Mouse (Mus musculus) retina, postnatal 7 days (tissue): ENCODE measurements at regions not wholly inside any gene's neighbourhood (a gene's known extent, or its start where the extent isn't known, plus 50 kb on each side); places are given as distances from the start of the nearest gene placed in this dataset.
A peak's percentile ranks its signal among the peaks of the same experiment; 100 is the strongest.

Experiments
- DNase-seq: peaks from one replicate; pipeline ENCODE4 v3.0.0-alpha.2; 2012; ENCODE audit warnings: low read depth, low spot score

DNA sequence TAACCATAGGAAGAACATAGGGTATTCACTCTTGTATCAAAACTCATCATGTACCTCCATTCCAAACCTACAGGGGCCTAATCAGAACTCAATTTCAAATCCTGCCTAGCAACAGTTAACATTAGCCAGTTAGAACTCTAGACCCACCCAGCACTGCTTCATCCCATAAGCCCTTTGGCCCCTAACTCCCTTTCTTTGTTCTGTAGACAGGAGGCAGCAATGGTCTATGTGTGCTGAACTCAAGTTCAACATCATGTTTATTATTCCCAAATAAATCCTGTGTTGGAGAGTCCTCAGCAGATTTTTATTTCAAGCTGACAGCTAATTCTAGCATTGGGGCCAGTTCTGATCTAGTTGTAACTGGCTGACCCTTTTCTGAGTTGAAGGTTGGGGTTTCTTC, 112.2 kb downstream of the Ipo8 start:
- DNase-seq, result no peak

GRCm38 (mm10) chr6:148710406-148710805, 120.9 kb downstream of the Ipo8 start:
- no peak for DNase-seq

GRCm38 (mm10) chr6:148708389-148708788, 122.9 kb downstream of the Ipo8 start:
- no peak for DNase-seq

DNA sequence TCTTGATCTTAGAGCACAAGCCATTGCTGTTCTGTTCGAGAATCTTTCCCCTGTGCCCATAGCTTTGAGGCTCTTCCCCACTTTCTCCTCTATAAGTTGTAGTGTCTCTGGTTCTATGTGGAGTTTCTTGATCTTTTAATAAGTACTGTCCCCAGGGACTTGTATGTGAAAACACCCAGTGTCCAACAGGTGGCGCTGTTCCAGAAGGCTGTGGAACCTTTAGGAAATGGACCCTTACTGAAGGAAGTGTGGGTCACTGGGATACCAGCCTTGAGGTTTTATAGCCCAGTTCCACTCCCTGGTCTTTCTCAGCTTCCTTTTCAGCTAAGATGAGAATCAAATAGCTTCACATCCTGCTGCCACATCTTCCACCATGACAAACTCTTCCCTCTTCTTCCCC, 125.6 kb downstream of the Ipo8 start:
- DNase-seq, result no peak

DNA sequence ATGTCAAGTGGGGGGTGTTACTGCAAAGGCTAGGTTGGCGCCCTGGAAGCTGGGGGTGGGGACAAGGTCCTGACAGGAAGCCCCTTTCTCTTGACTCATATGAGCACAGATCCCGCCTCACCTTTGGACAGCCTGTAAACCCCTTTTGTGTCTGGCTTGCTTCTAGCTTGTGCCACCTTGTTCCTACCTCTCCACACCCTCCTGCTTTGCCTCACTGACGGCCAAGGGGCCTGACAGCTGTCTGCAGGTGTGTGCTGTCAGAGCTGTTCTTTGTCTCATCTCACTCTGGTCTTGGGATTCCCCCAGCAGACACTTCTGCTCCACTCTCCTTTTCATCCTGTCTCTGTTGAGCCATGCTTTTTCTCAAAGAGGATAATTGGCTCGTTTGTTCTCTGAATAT, 137.9 kb downstream of the Ipo8 start:
- DNase-seq, result no peak

DNA sequence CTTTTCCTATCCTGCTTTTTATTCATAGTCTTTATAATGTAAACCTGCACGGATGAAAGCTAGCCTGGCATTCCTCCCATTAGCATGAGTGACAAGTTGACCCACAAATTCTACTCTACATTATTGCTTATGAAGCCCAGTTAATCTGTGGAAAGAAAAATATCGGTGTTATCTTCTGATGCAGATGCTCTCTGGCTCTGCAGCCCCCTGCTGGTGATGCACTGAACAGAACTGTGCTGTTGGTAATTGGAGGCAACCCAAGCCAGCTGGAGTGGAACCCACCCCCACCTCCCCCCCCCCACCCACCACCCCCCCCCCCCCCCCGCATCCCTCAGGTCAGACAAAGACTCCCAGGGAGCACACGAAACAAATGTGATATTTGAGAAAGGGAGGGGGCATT, 143.5 kb downstream of the Ipo8 start:
- DNase-seq, result peak; percentile 46

DNA sequence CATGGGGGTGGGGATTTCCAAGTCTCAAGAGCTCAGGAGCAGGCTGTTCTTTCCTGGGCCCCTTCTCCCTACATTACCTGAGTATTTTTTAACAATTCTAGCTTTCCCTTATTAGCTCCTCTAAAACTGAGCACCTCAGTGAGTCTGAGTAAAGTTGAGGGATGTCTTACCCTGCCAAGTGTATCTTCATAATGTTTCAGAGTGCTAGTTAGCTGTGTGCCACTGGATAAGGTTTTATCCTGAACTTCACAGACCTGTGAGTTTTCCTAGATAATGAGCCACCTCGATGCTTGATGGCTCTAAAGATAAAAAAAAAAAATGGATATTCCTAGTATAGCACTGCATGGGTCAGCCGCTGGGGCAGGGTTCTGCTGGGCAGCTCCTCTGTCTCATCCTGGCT, 171.1 kb downstream of the Ipo8 start:
- DNase-seq, result no peak

GRCm38 (mm10) chr6:148653216-148653615, 178.1 kb downstream of the Ipo8 start:
- DNase-seq, result no peak

GRCm38 (mm10) chr6:148652434-148652833, 178.8 kb downstream of the Ipo8 start:
- no peak for DNase-seq

- no peak for DNase-seq
Measured at GRCm38 (mm10) chr6:148647423-148648390, 183.6 kb downstream of the Ipo8 start.

DNA sequence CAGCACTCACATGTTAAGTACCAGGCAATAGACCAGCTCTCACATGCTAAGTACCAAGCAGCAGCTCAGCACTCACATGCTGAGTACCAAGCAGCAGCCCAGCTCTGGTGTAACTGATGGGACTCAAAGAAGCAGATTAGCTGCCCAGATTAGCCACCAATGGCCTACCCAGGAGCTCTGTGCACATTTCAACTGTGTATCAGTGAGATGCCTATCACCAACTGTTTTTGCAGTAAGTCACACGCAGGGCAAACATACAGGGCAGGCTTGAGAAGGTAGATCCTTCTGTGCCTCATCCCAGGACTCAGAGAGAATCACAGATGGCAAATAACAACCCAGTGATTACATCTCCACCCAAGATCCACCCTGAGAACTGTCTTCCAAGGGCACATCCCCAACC, 190.7 kb downstream of the Ipo8 start:
- DNase-seq, result no peak

DNA sequence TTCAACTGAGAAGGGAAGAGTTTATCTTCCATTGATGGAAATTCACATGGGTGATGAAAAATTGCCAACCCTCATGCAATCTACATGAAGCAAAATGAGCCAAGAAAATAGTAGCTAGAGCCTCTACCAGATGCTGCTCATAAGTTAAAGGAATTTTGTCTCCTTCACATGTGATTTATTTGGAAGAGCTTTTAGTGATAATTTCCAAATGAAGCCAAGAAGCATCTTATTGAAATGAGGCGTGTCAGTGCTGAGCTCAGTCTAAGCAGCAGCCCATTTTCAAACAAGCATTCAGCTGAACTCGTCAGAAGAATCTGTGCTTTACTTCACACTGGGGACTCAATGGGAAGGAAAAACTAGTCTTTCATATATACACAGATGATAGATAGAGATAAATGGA, 190.0 kb upstream of the Tmtc1 start:
- no peak for DNase-seq

- DNase-seq, result no peak
Measured at GRCm38 (mm10) chr6:148627090-148627605, 183.0 kb upstream of the Tmtc1 start.

DNA sequence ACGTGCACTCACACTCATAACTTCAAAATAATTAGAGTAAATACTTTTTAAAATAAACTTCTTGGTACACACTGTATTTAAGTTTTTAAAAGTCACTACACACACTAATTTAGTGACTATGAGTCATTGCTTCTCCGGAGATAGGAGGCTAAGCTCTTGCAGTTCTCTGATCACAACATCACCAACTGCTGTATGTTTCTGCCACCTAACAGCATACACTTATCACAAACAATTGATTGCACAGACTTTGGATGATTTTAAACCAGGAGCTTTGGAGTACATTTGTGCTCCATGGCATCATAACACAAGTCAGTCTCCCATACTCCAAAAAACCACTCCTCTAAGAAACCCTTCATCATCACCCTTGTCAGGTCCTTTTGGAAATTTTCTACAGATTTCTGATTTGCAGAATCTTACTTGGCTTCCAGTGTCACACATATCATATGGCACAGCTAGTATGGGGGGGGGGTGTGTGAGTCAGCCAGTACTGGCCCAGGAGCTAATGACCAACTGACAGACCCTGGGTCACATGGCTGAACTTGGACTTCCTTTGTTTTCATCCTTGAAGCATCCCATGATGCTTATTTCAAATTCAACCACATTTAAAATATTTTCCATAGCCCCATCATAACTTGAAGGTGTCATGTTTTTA, 179.1 kb upstream of the Tmtc1 start:
- DNase-seq, result no peak

- no peak for DNase-seq
Measured at GRCm38 (mm10) chr6:148620034-148620433, 175.8 kb upstream of the Tmtc1 start.

- peak; percentile 45 for DNase-seq
Measured at GRCm38 (mm10) chr6:148615931-148616330, 171.7 kb upstream of the Tmtc1 start.

- no peak for DNase-seq
Measured at GRCm38 (mm10) chr6:148615442-148615841, 171.3 kb upstream of the Tmtc1 start.

GRCm38 (mm10) chr6:148608881-148609280, 164.7 kb upstream of the Tmtc1 start:
- DNase-seq, result no peak

GRCm38 (mm10) chr6:148605226-148605625, 161.0 kb upstream of the Tmtc1 start:
- no peak for DNase-seq

GRCm38 (mm10) chr6:148604790-148605189, 160.6 kb upstream of the Tmtc1 start:
- no peak for DNase-seq

DNA sequence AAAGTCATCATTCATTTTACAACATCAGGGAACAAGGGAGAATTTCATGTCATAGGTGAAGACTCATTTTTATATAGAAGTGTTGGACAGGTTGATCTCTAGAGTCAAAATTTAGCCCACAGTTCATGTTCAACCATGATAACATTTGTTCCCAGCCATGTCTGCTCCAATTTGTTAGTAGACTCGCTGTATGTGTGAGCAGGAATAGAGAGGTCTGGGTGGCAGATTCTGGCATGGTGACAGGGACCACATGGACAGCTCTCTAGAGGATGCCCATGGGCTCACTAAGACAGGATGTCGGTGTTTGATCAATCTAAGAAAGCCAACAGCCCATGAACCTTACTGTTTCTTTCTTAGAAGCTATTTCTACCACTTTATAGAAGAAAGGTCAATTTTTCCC, 159.7 kb upstream of the Tmtc1 start:
- DNase-seq, result no peak

- DNase-seq, result no peak
Measured at GRCm38 (mm10) chr6:148603460-148603859, 159.3 kb upstream of the Tmtc1 start.

GRCm38 (mm10) chr6:148602894-148603293, 158.7 kb upstream of the Tmtc1 start:
- DNase-seq, result no peak
